Mouse (Mus musculus): Measurements from ENCODE around the gene Plekha5. TPM values are rescaled to one million over a fixed set of nuclear protein-coding genes. Genes with fewer than 3 reads are reported as not detected.
"Not testable (repeated sequence)": the region's sequence is repeated elsewhere in the genome, so short reads cannot be mapped to it uniquely, and the experiment has no call there.

The Plekha5 gene
- total and polyA plus RNA-seq, 3 experiments, result 0.55 TPM; not detected in 2

GRCm38 (mm10) chr6:140592713-140593112 lies 168.9 kb downstream of the Plekha5 start:
- H3K4me1 ChIP-seq (ENCODE audit: insufficient read depth, low read depth, low read length), result no peaks in the 10 kb centered on the region
- no peaks in the 10 kb centered on the region for H3K27me3 ChIP-seq (ENCODE audit: insufficient read depth, low read length)
- no peaks in the 10 kb centered on the region for H3K36me3 ChIP-seq (replicated peaks)
- no peak for DNase-seq (ENCODE audit: low spot score)
- peaks cover 51% of the 10 kb centered on the region for H3K9me3 ChIP-seq (replicated peaks)
- no peak overlapping the region for H3K4me3 ChIP-seq (ENCODE audit: low read depth, low read length)
- TF ChIP-seq CTCF (IDR thresholded peaks at IDR 0.05; ENCODE audit: low read depth, low read length), result no peak
- TF ChIP-seq POLR2AphosphoS5 (IDR thresholded peaks at IDR 0.05; ENCODE audit: insufficient replicate concordance, low read depth, low read length), result no peak
- TF ChIP-seq TAL1 (conservative IDR thresholded peaks at IDR 0.05; ENCODE audit: low read depth, low read length), result no peak
- TF ChIP-seq GATA2 (IDR thresholded peaks at IDR 0.05; ENCODE audit: borderline replicate concordance, low read depth, low read length), result no peak
- TF ChIP-seq GATA1 (IDR thresholded peaks at IDR 0.05; ENCODE audit: borderline replicate concordance, low read length), result no peak
- no peak for ATAC-seq (ENCODE audit: extremely low read depth, insufficient number of reproducible peaks, low FRiP score, poor library complexity, severe bottlenecking)

DNA sequence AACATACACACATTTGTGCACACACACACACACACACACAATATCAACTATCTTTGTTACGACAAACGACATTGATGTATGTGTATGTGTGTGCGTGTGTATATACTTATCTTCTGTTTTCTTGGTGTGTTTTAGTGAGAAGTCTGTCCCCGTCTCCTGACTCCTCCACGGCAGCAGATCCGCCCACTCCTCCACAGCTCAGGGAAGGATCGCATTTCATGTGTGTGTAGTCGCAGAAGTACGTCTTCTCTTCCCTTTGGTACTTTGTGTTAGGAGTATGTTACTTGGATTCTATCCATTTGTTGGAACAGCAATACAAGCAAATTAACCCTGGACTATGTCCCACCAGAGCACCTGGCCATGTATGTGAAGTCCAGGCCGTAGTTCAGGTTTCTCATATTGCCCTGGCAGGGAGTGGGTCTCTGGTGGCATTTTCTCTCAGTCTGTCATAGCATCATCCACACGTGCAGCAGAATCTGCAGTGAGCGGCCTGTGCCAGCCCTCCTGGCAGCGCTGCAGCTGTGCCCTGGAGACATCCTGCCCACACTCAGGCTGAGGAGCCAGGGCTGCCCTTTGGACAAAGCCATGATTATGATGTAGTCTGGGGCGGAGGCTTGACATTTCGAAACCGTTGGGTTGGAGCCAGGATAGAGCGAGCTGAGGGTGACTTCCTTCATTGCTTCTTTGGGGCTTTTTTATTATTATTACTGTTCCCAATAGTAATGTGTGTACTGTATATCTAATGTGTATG lies 169.7 kb downstream of the Plekha5 start:
- TF ChIP-seq TAL1 (conservative IDR thresholded peaks at IDR 0.05; ENCODE audit: low read depth, low read length) (no peak), GATA1 (IDR thresholded peaks at IDR 0.05; ENCODE audit: borderline replicate concordance, low read length) (no peak), GATA2 (IDR thresholded peaks at IDR 0.05; ENCODE audit: borderline replicate concordance, low read depth, low read length) (no peak), CTCF (IDR thresholded peaks at IDR 0.05; ENCODE audit: low read depth, low read length) (no peak)
- ATAC-seq (ENCODE audit: extremely low read depth, insufficient number of reproducible peaks, low FRiP score, poor library complexity, severe bottlenecking) (no peak), DNase-seq (ENCODE audit: low spot score) (no peak)
- Histone ChIP-seq H3K36me3 (replicated peaks) (no peaks in the 10 kb centered on the region), H3K9me3 (replicated peaks) (peaks cover 47% of the 10 kb centered on the region), H3K27me3 (ENCODE audit: insufficient read depth, low read length) (no peaks in the 10 kb centered on the region), H3K4me3 (ENCODE audit: low read depth, low read length) (no peak overlapping the region), H3K4me1 (ENCODE audit: insufficient read depth, low read depth, low read length) (no peaks in the 10 kb centered on the region)

DNA sequence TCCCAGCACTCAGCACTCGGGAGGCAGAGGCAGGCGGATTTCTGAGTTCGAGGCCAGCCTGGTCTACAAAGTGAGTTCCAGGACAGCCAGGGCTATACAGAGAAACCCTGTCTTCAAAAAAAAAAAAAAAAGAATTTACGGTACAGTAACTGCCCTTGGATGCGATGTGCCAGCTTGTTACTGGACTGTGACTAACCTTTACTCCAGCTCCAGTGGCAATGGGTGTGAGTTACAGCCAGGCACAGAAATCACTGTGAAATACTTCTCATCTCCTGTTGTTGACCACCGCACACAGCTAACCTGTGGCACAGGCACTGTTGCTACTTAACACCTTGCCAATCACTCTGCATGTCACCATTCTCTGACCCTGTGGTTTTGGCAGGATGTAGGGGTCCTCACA lies 171.7 kb downstream of the Plekha5 start:
- not testable (repeated sequence) for H3K27me3 ChIP-seq (ENCODE audit: insufficient read depth, low read length); H3K4me3 ChIP-seq (ENCODE audit: low read depth, low read length); ATAC-seq (ENCODE audit: extremely low read depth, insufficient number of reproducible peaks, low FRiP score, poor library complexity, severe bottlenecking); H3K4me1 ChIP-seq (ENCODE audit: insufficient read depth, low read depth, low read length); H3K36me3 ChIP-seq (replicated peaks); DNase-seq (ENCODE audit: low spot score)
- peaks cover 51% of the 10 kb centered on the region for H3K9me3 ChIP-seq (replicated peaks)

- Histone ChIP-seq H3K27me3 (ENCODE audit: insufficient read depth, low read length) (no peaks in the 10 kb centered on the region), H3K36me3 (replicated peaks) (no peaks in the 10 kb centered on the region), H3K4me3 (ENCODE audit: low read depth, low read length) (no peak overlapping the region), H3K4me1 (ENCODE audit: insufficient read depth, low read depth, low read length) (no peaks in the 10 kb centered on the region), H3K9me3 (replicated peaks) (peaks cover 41% of the 10 kb centered on the region)
- TF ChIP-seq GATA2 (IDR thresholded peaks at IDR 0.05; ENCODE audit: borderline replicate concordance, low read depth, low read length) (no peak), POLR2AphosphoS5 (IDR thresholded peaks at IDR 0.05; ENCODE audit: insufficient replicate concordance, low read depth, low read length) (no peak), CTCF (IDR thresholded peaks at IDR 0.05; ENCODE audit: low read depth, low read length) (no peak), GATA1 (IDR thresholded peaks at IDR 0.05; ENCODE audit: borderline replicate concordance, low read length) (no peak), TAL1 (conservative IDR thresholded peaks at IDR 0.05; ENCODE audit: low read depth, low read length) (no peak)
- DNase-seq (ENCODE audit: low spot score) (no peak), ATAC-seq (ENCODE audit: extremely low read depth, insufficient number of reproducible peaks, low FRiP score, poor library complexity, severe bottlenecking) (no peak)
Measured at GRCm38 (mm10) chr6:140597381-140598329, 173.8 kb downstream of the Plekha5 start.

DNA sequence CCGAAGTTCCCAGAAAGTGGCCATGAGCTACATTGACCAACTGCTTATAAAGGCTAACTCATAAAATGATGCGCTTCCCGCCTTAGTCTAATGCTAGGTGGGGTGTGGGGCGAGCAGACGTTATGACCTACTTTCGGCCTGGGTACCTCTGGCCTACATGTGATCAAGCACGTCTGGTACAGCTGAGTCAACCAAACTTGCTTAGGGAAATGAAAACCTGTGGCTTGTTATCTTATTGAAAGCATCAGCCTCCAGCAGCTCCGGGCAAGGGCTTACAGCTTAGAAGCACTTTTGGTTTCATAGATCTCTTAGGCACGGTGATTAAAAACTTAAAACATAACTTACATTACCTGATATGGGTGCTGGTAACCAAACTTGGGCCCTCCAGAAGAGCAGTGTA lies 174.7 kb downstream of the Plekha5 start:
- Histone ChIP-seq H3K4me1 (ENCODE audit: insufficient read depth, low read depth, low read length) (no peaks in the 10 kb centered on the region), H3K4me3 (ENCODE audit: low read depth, low read length) (no peak overlapping the region), H3K36me3 (replicated peaks) (no peaks in the 10 kb centered on the region), H3K9me3 (replicated peaks) (peaks cover 36% of the 10 kb centered on the region), H3K27me3 (ENCODE audit: insufficient read depth, low read length) (no peaks in the 10 kb centered on the region)
- TF ChIP-seq CTCF (IDR thresholded peaks at IDR 0.05; ENCODE audit: low read depth, low read length) (no peak), GATA2 (IDR thresholded peaks at IDR 0.05; ENCODE audit: borderline replicate concordance, low read depth, low read length) (no peak), TAL1 (conservative IDR thresholded peaks at IDR 0.05; ENCODE audit: low read depth, low read length) (no peak), GATA1 (IDR thresholded peaks at IDR 0.05; ENCODE audit: borderline replicate concordance, low read length) (no peak), POLR2AphosphoS5 (IDR thresholded peaks at IDR 0.05; ENCODE audit: insufficient replicate concordance, low read depth, low read length) (no peak)
- DNase-seq (ENCODE audit: low spot score), result no peak
- ATAC-seq (ENCODE audit: extremely low read depth, insufficient number of reproducible peaks, low FRiP score, poor library complexity, severe bottlenecking), result no peak

- no peak for DNase-seq (ENCODE audit: low spot score)
- H3K36me3 ChIP-seq (replicated peaks), result no peaks in the 10 kb centered on the region
- ATAC-seq (ENCODE audit: extremely low read depth, insufficient number of reproducible peaks, low FRiP score, poor library complexity, severe bottlenecking), result no peak
- no peaks in the 10 kb centered on the region for H3K27me3 ChIP-seq (ENCODE audit: insufficient read depth, low read length)
- H3K4me1 ChIP-seq (ENCODE audit: insufficient read depth, low read depth, low read length), result no peaks in the 10 kb centered on the region
- TF ChIP-seq CTCF (IDR thresholded peaks at IDR 0.05; ENCODE audit: low read depth, low read length), result no peak
- no peak overlapping the region for H3K4me3 ChIP-seq (ENCODE audit: low read depth, low read length)
- peaks cover 29% of the 10 kb centered on the region for H3K9me3 ChIP-seq (replicated peaks)
Measured at GRCm38 (mm10) chr6:140599337-140599736, 175.5 kb downstream of the Plekha5 start.

GRCm38 (mm10) chr6:140600671-140601070 lies 176.8 kb downstream of the Plekha5 start:
- peaks cover 23% of the 10 kb centered on the region for H3K9me3 ChIP-seq (replicated peaks)
- not testable (repeated sequence) for H3K27me3 ChIP-seq (ENCODE audit: insufficient read depth, low read length); ATAC-seq (ENCODE audit: extremely low read depth, insufficient number of reproducible peaks, low FRiP score, poor library complexity, severe bottlenecking); H3K4me3 ChIP-seq (ENCODE audit: low read depth, low read length); DNase-seq (ENCODE audit: low spot score); H3K4me1 ChIP-seq (ENCODE audit: insufficient read depth, low read depth, low read length); H3K36me3 ChIP-seq (replicated peaks)

Data from G1E (cell line).